Mouse (Mus musculus): ENCODE measurements around the gene Daam1.

GRCm38 (mm10) chr12:72036097-72036661 lies 205.3 kb downstream of the Daam1 start:
- TF ChIP-seq CTCF (IDR thresholded peaks at IDR 0.05; ENCODE audit: low read depth) (no peak), EP300 (IDR thresholded peaks at IDR 0.05; ENCODE audit: low read depth) (no peak)

Measured in liver, postnatal 0 days (tissue).